Mouse (Mus musculus) frontal cortex, postnatal 10 days (tissue): Measurements from ENCODE around the gene Trim44.
A peak's percentile ranks its signal among the peaks of the same experiment; 100 is the strongest.

ENCODE experiments used
- DNase-seq, 2 experiments: peaks; one replicate each; pipeline ENCODE4 v3.0.0; 2022; ENCODE audit warnings: low spot score in 2 of 2, mixed read lengths in 1 of 2

Trim44 gene

DNA sequence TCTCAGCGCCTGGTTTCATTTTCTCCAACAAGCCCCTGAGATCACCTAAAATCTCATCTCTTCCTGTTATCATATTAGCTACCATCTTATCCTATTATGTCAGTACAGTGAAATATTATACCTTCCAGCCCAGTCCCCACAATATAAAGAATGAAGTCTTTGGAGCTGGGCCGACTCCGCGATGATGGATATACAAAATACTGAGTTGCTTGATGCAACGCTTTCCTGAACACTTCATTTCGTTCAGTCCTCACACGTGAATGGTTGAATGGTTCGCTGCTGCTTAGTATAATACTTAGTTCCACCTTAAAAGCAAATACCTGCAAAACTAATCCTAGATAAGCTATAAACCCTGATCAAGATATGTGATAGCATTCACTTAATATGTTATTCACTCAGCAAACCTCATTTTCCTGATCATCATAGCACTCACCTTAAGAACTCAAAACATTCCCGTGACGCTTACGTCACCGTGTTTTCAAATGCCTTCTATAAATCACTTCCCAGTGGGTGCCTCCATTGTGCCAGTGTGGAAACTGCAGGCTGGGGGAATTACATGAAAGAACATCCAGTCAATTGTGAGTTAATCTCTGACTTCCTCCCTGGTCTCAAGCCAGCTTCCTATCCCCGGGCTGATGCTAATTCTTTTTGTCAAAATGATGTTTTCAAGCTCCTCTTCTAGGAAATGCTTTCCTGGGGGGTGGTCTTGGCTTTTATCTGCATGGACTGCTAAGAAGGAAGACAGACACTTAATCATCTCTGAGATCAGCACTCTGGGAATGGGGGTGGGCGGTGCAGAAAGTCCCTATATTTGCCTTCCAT is at the start of gene Trim44:
Trim44 (minus strand) TSS at position 466 of the 822 bp plus-strand sequence.
- no peak for DNase-seq

DNA sequence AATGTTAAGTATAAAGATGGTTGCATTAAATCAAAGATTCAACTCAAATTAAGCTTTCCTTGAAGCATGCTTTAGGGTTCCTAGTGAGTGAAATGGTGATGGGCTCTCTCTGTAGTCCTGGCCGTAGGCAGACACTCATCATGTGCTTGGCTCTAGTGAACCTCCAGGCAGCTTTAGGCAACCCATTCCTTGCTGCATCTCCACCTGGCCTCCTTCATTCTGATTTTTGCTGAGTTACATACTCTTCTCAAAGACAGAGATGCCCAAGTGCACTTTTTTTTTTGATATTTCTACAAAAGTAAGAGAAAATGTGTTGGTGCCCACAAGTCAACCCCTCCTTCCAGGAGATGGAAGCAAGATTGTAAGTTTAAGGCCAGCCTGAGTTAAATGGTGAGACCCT is 47.5 kb upstream of the Trim44 start:
- DNase-seq = no peak

DNA sequence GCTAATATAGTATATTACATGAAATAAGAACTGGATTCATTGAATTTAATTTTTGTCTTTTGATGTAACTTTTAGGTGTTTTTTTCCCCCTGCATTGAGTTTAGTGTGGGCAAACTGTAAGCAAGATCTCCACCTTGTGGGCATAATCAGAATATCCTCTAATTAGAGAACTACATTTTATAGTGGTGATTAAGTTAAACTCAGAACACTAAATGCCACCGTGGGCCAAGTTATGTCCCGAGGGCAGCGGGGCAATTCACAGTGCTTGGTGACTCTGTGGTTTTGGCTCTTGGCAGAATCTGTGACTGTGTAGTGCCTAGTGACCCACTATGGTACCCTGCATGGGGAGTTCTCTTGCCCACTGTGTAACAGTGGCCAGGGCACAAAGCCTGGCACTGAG is 45.8 kb upstream of the Trim44 start:
- no peak for DNase-seq

DNA sequence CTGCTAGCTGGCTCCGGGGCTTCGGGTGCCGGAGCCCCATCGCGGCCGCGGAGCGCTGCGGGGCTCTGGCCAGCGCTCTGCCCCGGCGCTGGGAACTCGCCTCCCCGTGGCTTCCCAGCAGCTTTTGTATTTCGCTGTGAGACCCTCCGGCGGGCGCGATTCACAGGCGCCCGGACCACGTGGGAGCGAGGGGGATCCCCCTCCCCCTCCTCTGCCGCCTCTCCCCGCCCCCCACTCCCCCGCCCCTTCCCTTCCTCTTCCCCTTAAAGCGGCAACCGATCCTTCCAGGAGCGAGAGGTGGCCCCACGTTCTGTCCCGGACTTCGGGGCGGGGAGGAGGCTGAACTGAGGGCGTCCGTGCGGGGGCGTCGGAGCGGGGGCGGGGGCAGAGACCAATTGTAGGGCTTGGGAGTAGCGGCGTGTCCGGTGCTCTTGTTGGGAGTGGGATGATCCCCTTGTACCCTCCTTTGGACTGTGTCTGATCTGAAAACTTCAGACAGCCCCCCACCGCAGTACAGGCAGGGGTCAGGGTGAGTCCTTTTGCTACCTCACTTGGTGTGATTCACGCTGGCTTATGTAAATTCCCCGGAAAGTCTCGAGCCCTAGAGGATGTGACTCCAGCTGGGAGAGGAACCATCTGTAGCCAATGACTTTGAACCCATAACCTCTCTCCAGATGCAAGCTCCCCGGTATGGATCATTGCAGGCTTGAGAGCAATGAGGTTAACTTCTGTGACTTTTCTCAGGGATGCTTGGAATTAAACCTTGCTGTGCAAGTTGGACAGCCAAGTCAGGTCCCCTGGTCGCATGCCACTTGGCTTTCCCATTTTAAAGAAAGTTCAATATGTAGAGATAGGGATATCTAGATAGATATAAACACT is 44.3 kb upstream of the Trim44 start, which contains the start of gene Fjx1:
Fjx1 (minus strand) TSS at position 829 of the 879 bp plus-strand sequence.
- peak; percentile 48 to 76 for DNase-seq

DNA sequence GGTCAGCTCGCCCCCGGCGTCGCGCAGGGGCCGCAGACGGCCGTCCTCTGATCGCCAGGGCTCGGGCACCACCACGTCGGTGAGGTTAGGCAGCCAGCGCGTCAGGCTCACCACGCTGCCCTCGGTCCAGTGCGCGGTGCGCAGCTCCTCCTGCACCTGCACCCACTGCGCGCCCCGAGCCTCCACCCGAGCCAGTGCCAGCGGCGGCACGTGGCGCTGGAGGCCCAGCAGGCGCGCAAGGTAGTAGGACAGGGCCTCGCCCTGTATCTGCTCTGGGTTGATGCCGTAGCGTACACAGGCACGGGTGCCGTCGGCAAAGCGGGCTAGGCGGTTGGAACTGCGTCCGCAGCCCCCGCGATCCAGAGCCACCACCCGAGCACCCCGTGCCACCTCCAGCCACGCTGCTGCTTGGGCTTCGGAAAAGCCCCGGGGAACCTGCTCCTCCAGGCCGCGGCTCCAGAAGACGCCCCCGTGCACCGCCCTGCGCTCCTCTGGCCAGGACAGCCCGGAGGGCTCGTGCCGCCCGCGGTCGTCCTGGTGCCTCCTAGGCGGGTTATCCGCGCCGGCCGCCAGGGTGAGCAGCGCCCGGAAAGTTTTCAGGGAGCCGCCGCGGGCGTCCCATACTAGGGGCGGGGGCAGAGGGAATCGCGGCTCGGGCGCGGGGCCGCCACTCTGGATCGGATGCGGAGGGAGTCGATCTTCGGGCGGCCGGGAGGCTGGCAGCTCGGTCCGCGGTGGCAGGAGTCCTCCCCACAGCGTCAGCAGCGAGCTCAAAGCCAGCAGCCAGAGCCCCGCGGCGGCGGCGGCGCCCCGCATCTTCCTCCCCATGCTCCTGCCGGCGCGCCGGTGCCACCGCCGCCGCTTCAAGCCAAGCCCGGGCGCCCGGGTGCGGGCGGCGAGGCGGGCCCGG is 43.4 kb upstream of the Trim44 start:
- peak; percentile 21 to 50 for DNase-seq

DNA sequence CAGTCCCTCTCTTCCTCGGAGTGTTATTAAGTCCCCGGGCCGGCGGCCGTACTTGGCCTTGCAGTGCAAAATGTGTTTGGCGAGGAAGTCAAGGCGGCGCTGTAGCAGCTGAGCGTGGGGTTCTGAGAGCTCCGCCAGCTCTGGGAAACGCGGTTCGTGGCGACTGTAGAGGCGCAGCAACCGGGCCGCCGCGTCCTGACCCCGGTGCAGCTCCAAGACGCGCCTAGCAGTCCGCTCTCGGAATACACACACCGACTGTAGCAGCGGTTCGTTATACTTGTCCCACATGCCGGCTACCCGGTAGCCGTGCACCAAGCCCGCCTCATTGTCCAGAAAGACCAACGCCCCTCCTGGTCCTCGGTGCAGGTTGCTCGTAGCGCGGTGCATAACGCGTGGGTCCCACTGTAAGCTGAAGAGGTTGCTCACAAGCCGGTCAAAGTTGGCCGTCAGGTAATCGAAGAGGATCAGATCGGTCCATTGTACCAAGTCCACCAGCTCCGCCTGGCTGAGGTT is 42.7 kb upstream of the Trim44 start:
- peak; percentile 16 to 57 for DNase-seq

DNA sequence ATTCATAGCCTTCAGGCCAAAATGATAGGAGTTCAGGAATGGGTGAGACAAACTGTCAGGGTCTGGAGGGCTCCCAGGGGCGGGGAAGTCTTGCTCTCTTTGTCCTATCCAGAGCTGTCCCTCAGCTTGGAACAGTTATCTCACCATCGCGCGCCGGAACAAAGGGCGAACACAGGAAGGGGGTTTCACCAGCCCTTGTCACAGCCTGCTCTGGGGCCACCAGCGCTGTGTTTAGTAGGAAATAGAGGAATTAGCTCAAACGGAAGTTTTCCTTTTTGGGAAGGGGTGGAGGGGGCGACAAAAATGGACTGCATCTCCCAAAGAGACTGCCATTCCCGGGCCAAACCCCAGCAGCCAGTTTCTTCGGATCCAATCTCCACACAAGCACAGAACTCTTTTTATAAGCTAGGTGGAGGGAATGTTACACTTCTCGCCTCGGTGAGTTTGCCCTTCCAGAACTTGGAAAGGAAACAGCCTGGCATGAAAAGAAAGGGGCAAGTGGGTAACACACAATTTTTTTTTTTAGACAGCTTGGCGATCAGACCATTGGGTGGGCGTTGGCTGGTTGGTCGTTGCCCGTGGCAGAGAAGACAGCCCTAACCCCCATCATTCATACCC is 42.1 kb upstream of the Trim44 start:
- peak in 1 of 2 experiments; percentile 28 for DNase-seq

DNA sequence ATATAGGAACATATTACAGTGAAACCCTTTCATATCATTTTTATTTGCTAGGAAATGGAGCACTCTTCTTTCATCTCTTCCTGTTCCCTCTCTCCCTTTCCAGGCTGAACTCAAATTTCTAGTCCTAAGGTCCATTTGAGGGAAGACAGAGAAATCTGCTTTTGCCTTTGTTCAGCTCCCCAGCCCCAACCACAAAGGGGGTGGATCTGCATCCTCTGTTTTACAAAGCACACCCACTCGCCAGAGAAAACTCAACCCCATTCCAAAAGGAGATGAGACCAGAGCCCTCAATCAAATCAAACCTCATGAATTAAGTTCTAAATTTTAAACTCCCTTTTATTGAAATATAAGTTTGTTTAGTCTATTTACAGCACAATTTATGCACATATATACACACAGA is 41.4 kb upstream of the Trim44 start:
- no peak for DNase-seq

DNA sequence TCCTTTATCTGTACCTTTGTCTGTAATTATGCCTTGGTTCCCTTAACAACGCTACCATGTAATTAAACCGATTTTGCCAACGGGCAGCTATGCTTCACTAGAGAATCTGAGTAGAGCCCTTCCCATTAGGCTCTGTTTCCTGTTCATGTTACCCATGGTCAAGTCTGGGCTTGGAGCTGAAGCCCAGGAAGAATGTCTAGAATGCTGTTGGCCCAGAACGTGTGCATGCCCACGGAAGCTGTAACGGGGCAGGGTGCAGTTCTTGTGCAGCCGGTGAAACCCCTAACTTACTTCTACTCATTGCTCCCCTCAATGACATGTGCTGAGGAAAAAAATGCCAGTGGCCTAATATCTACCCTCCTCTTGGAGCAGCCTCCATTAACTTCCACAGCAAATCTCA is 40.2 kb upstream of the Trim44 start:
- no peak for DNase-seq

DNA sequence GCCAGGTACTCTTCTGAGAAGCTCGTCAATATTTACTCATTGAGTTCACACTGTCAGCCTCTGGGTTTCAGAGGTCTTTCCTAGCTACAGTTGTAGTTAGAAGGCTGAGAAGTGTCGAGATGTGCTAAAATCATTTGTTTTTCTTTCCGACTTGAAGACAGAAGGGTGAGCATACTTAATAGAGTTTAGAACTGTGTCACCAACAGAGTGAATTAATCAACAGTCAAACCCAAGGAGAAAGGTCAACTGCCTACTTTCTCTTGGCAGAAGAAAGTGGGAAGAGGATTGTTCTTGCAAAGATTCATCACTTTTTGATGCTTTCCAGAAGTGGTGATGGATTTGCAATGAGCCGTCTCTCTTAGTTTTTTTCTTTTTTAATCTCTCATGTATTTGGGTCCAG is 39.2 kb upstream of the Trim44 start:
- DNase-seq = no peak

DNA sequence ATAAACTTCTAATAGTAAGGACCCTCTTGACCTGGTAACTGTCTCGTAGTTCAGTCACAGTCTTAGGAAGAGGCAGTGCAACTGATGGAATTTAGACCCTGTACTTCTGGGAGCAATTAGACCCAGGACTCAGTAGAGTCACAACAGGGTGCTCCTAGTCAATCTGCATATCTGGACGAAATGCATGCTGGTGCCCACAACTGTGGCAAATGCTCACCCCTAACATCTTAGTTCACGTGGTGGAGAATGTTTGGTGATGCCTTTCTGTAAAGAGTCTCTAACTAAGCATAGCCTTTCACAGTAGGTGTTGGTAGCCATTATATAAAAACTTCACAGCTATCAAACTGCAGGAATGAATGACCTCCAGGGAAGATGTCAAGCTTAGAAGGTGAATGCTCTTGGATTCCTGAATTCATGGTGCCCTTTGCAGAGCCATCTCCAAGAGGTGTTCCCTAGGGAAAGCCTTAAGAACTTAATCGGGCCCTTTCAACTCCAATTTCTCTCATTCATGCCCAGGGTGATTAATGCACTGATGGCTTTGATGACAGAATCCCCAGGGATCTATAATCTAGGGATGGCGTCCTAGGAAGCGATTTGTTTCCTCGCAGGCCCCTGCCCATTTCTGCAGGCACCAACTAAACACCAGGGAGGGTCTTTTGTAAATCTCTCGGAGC is 29.9 kb upstream of the Trim44 start:
- no peak for DNase-seq

DNA sequence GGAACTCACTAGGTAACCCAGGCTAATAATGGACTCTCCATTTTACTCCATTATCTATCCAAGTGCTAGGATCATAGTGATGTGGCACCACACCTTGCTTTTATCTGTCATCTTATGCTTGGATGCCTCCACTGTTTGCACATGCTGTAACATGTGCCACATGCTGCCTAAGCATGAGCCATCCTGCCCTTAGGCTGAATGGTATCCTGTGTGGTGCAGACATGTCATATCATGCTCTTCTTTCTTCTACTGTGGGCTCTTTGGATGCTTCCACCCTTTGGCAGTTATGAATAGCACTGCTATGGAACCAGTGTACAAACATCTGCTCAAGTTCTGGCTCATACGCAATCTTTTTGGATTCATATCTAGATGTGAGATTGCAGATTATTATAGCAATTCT is 26.3 kb upstream of the Trim44 start:
- no peak for DNase-seq

DNA sequence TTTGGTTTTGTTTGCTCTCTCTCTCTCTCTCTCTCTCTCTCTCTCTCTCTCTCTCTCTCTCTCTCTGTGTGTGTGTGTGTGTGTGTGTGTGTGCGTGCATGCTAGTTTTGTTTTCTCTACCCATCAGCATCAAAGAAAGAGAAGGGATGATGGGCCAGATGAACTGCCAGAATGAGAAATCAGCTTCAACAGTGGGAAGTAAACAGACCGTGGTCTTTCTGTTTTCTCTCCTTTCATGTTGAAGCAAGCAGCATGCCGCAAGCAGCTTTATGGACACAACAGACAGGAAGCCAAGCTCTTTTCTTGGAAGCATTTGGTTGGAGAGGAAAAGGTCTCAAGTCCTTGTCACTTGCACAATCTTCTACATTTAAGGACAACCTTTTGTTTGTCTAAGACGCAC is 23.5 kb upstream of the Trim44 start:
- no peak for DNase-seq

DNA sequence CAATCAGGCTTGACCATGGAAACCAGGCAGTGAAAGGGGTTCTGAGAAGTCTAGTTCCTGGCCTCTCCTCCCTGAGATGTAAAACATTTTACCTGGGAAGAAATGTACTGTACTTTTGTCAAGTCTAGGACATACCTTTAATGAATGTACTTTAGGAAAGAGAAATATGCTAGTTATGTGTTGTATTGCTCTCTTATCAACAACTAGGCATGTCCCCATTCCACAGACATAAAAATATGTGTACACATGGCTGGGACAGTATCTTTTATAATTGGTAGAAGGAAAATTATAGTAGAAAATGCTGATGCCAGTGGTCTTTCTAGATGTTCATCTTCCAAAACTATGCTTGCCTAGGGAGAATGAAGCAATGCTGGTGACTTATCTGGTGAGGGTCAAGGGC is 20.3 kb upstream of the Trim44 start:
- no peak for DNase-seq

DNA sequence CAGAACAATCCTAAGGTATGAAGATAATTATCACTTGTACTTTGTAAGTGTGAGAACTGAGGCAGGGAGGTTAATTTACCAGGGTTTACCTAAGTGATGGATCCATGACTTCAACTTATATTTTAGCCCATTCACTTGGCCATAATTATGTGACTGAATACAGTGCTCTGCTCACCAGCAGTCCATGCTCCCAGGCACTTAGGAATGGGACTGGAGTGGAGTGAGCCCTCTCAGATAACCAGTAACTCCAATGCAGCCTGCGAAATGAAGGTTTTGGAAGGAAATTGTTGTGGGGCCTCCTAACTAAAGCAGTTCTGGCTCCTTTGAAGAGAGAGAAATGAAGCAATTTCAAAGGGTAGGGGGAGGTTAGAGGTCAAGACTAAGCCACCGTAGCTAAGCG is 18.8 kb upstream of the Trim44 start:
- no peak for DNase-seq

DNA sequence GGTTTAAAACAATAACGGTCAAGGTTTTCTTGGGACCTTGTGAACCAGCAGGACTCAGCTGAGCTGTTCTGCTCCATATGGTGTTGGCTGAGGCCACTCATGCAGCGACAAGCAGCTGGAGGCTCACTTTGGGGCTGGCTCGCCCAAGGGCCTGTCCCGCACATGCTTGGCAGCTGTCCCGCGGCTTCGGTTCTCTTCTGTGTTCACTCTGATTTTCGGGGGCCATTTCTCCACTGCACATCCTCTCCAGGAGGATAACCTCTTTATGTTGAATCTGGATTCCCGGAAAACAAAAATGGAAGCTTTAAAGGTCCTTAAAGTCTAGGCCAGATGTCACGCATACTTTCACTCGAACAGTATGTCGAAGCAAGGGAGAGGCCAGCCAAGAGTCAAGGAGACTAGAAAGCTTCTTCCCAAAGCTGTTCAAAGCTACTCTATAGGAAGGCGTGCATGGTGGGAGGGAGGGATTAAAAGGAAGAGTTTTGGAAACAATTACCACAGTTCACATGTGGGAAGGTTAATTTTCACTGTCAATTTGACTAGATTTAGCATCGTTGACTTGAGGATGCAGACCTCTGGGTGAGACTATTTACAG is 8.6 kb upstream of the Trim44 start:
- DNase-seq = no peak

DNA sequence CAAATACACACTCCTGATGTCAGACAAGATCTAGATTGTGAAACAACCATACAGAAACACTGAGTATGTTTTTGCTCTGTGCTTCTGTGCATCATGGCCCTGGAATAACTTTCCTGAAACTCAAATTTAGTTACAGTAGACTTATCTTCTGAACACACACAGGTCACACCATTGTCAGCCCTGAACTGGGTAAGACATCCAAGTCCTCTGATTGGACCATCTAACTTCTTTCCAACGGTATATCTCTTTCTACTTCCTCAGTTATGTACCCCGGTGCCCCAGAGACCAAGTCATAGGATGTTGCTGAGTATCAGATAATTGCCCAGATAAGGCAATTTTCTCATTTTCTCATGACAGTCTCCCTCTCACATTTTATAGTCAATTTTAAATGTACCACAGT is 5.1 kb upstream of the Trim44 start:
- DNase-seq = no peak

DNA sequence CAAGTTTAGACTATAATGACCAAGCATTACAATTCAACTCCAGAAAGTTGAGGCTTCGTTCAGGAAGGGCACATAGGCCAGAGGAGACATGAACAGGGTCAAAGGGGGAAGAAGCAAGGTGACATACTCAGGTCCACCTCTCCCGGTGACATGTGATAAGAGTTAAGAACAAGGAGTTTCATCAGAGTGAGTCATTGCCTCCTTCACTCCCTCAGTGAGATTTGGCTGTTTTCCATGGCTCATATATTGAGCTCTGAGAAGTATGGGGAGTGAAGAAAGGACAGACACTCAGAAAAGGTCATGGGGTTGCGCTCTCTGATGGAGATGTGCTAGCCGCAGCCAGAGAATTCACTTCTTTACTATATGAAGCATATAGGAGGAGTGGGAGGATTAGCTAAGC is 3.0 kb upstream of the Trim44 start:
- no peak for DNase-seq

DNA sequence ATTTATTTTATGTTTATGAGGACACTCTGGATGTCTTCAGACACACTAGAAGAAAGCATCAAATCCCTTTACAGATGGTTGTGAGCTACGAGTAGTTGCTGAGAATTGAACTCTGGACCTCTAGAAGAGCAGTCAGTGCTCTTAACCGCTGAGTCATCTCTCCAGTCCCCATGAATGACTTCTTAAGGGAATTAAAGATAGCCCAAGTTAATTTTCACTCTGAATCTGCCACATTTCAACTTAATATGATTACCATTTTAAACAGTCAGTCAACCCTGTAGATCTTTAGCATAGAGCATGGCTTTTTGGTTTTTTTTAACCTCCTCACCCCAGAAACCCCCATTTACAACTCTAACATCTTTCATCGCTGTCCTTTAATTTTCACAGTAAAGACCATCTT is 2.1 kb upstream of the Trim44 start:
- no peak for DNase-seq
